Mouse (Mus musculus) cortical plate, adult 2 months (tissue): ENCODE measurements around the gene Olfr132.

ENCODE experiments used
- CTCF ChIP-seq: fragments of 200-500 bp; IDR thresholded peaks from 2 replicates; pipeline ENCODE4 v1.5.1; 2011; ENCODE audit warnings: mild to moderate bottlenecking, control low read depth, low read length; ENCODE audit not compliant: insufficient read depth; ENCODE audit errors: extremely low read depth
- POLR2A ChIP-seq: fragments of 200-500 bp; IDR thresholded peaks from 2 replicates; pipeline ENCODE4 v1.6.1; 2011; ENCODE audit warnings: mild to moderate bottlenecking, low read length, control low read depth; ENCODE audit not compliant: insufficient read depth; ENCODE audit errors: extremely low read depth

- TF ChIP-seq POLR2A (no peak), CTCF (no peak)
Observed at GRCm38 (mm10) chr17:38082364-38082763, 52.0 kb downstream of the Olfr132 start.
